Mouse (Mus musculus) cerebellum, adult 11 months (tissue): ENCODE results near the gene Olfr73.
"Not testable (repeated sequence)": the region's sequence is repeated elsewhere in the genome, so short reads cannot be mapped to it uniquely, and the experiment has no call there.

ENCODE experiments used
- DNase-seq: peaks from one replicate; pipeline ENCODE4 v3.0.0; 2022

Olfr73 gene

DNA sequence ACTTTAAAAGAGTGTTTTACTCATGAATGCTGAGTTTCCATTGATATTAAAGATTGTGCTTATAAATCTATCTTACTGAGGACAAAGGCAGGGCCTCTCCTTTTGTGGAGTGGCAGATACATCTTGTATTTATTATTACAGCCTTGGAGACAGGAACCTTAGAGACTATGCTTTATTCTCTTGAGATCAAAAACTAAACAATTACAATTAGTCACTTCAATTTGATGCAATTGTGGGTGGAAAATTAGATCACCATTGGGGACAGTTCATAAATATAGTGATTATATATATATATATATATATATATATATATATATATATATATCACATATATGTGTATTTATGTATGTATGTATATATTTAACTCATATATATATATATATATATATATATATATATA lies at the start of gene Olfr73:
TSS of gene Olfr73 (minus strand) at position 101 of the 400 bp plus-strand sequence.
- no peak for DNase-seq

DNA sequence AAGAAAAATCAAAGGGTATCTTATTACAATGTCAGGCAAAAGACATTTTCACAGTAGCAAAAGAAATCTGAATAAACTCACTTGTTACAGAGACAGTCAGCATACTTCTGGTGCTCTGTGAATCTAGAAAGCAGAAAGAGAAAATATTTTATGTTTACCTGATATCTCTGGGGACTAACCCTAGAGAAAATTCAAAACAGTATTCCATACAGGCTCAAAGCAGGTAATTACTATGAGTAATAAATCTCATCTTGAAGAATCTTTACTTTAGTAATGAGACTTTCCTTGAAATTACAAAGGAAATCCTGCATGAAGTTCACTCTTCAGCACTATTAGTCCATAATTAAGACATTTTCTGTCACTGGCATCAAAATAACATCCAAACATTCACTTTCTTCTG lies 34.2 kb upstream of the Olfr73 start, which contains the start of gene Olfr1163:
TSS of gene Olfr1163 (minus strand) at position 101 of the 400 bp plus-strand sequence.
- DNase-seq: no peak

DNA sequence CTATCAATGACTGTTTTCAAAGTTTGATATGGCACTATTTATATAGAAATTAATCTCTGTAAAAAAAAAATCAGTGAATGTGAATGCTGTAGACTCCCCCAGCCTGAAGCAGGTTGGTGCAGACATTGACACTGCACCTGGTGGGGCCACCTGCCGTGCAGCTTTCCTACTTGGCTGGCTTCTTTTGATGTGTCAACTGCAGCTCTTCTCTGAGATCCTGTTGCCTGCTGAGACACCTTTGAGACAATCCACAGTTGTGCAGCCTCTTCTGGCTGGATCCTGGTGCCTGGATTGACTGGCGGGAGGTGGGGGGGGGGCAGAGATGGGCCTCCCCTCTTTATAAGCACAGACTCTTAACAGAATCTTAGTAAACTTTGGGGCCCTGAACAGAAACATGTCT lies 26.1 kb upstream of the Olfr73 start:
- DNase-seq: no peak

GRCm38 (mm10) chr2:88051029-88051428 lies 13.5 kb upstream of the Olfr73 start, which contains the start of gene Olfr1162:
Olfr1162 (minus strand) TSS chr2:88051129.
- no peak for DNase-seq

- DNase-seq: not testable (repeated sequence)
Measured at GRCm38 (mm10) chr2:88022474-88022873, 15.0 kb downstream of the Olfr73 start, which contains the start of gene Olfr1161. Olfr1161 (plus strand) TSS chr2:88022774.

- no peak for DNase-seq
Measured at GRCm38 (mm10) chr2:88007515-88008318, 29.8 kb downstream of the Olfr73 start, which contains the start of gene Olfr1160. Olfr1160 (minus strand) TSS chr2:88008268.

DNA sequence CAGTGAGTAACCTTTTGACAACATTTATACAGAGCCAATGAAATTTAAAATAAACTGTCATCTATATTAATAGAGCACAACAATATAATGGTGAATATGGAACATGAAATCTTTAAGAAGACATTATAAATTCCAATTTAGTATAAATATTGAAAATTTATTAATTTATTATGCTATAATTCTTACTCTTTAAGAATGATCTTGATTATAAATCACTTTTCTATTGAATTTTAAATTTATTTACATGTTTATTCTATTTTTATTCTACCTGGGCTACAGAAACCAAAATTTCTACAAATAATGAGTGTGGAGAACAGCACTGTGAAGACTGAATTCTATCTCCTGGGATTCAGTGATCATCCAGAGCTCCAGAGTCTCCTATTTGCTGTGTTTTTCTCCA lies 47.7 kb downstream of the Olfr73 start, which contains the start of gene Olfr1158:
TSS of gene Olfr1158 (plus strand) at position 301 of the 400 bp plus-strand sequence.
- DNase-seq: no peak
